Mouse (Mus musculus) C2C12 (cell line): ENCODE data around the gene Btbd16.
A peak's percentile ranks its signal among the peaks of the same experiment; 100 is the strongest.

Experiments used
- CEBPB ChIP-seq: IDR thresholded peaks from one replicate; pipeline ENCODE4 v1.6.1; 2011; ENCODE audit warnings: low read depth, mild to moderate bottlenecking, control low read depth, moderate library complexity
- CTCF ChIP-seq: IDR thresholded peaks from one replicate; pipeline ENCODE4 v1.5.1; 2011; ENCODE audit not compliant: control insufficient read depth, insufficient read depth, insufficient read length
- FOSL1 ChIP-seq: IDR thresholded peaks from one replicate; pipeline ENCODE4 v1.8.0; 2011; ENCODE audit warnings: mild to moderate bottlenecking, low read length; ENCODE audit not compliant: poor library complexity, insufficient read depth, severe bottlenecking
- MAX ChIP-seq: IDR thresholded peaks from one replicate; pipeline ENCODE4 v1.6.1; 2011; ENCODE audit warnings: mild to moderate bottlenecking, control low read depth
- MYOD1 ChIP-seq: IDR thresholded peaks from one replicate; pipeline ENCODE4 v1.6.1; 2011; ENCODE audit warnings: low read depth; ENCODE audit not compliant: control insufficient read depth, insufficient read length
- MYOG ChIP-seq: IDR thresholded peaks from one replicate; pipeline ENCODE4 v1.6.1; 2011; ENCODE audit not compliant: control insufficient read depth, insufficient read length; ENCODE audit errors: extremely low read depth
- USF1 ChIP-seq: IDR thresholded peaks from one replicate; pipeline ENCODE4 v1.6.1; 2011; ENCODE audit warnings: low read depth, mild to moderate bottlenecking, control low read depth, moderate library complexity

DNA sequence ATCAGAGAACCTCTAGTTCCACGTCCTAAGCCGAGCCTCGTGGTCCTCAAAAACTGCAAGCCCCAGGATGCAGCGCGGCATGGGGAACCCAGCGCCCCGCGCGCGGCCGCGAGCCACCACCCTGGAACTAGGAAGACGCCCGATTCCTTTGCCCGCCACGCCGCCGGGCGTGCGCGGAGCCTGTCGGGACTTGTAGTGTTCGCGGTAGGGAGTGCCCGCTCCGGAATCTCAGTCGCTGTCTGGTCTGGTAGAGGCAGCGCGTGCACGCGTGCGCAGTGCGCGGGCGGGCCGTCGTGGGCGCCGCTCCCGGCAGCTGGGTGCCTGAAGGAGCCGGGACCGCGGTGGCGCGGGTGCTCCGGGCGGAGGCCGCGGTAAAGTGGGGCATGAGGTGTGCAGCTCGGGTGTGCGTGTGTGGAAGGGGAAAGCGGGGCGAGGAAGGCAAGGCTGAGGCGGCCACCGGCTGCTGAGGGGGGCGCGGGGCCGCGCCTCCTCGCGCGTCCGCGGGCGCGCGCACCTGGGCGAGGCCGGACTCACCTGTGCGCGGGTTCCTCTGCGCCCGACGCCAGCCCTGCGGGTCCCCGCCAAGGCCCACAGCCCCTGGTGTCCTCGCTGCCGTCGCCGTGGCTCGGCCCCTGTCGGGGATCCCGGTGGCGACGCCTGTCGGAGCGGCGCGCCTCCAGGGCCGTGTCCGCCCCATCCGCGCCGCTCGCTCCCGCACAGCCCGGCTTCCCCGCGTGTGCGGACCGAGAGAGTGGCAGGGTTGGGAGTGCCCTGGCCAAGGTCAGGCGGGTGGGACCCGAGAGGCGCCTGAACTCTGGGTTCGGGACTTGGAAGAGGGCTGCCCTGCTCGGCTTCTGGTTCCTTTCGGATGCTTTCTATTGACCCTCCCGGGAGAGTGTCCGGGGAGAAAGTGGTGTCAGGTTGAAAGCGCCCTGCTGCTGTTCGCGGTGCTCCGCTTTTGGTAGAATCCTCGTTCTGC lies 92.0 kb downstream of the Btbd16 start, which contains the start of gene Plekha1:
- TF ChIP-seq CEBPB (no peak), CTCF (no peak), MAX (peak; percentile 57), MYOG (no peak), USF1 (no peak), FOSL1 (no peak), MYOD1 (no peak)
